Mouse (Mus musculus) small intestine, adult 2 months (tissue): ENCODE data around the gene Aes.

Experiments
- CTCF ChIP-seq: fragments of 200-500 bp; IDR thresholded peaks from 2 replicates; pipeline ENCODE4 v1.5.1; 2012; ENCODE audit warnings: low read depth, mild to moderate bottlenecking, control low read depth, inconsistent platforms, low read length, moderate library complexity, mixed read lengths; ENCODE audit not compliant: insufficient replicate concordance, insufficient read length; ENCODE audit errors: extremely low read depth
- POLR2A ChIP-seq: fragments of 200-500 bp; IDR thresholded peaks from 2 replicates; pipeline ENCODE4 v1.6.1; 2012; ENCODE audit warnings: low read depth, mild to moderate bottlenecking, control low read depth, inconsistent platforms, low read length, moderate library complexity

DNA sequence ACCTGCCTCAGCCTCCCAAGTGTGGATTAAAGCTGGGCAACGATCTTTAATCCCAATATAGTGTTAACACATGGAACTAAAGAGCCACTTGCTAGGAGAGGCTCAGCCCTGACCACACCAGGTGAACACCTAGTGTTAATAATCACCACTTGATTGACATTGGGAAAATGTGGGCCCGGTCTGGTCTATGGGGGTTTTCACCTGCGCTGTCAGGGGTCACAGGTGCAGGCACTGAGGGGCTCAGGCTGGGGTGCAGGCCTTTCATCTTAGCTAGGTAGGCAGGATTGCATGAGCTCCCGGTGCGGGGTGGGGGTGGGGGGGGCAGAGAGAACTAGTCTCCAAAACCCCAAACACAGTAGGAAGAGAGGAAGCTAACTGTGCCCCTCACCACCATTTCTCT lies 40.3 kb downstream of the Aes start:
- TF ChIP-seq POLR2A (no peak), CTCF (no peak)
